Mouse (Mus musculus): Measurements from ENCODE around the gene Vgll2. TPM values are rescaled to one million over a fixed set of nuclear protein-coding genes. Genes with fewer than 3 reads are reported as not detected.

The Vgll2 gene
- polyA plus RNA-seq, 1 experiment from 2014 or later = 0.31 TPM

DNA sequence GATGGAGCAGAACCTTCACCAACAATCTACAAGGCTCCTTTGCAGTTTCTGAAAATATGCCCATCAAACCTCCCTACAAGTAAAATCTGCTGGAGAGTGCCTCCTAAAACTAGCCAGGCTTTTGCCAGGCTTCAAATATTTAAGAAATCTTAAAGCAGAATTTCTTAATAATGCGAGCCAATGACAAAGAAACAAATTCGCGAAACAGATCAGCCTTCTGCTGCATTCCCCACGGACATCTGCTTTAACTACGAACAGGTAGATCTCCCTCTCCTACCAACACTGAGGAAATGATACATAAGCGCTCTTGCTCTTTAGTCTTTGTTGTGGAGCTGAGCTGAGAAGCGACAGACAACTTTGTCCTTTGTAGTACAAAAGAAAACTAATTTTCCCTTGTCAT is 3.5 kb downstream of the Vgll2 start:
- 9% methylated on average over 7 of the region's 7 CpGs for WGBS (ENCODE audit: insufficient replicate concordance)
- no peaks in the 10 kb centered on the region for H3K9me3 ChIP-seq (replicated peaks)
- no peaks in the 10 kb centered on the region for H3K36me3 ChIP-seq
- H3K27ac ChIP-seq = no peak overlapping the region
- H3K4me2 ChIP-seq = no peak overlapping the region
- H3K4me3 ChIP-seq = no peak overlapping the region
- 0 out of 2 replicates have a peak, but pooled peaks cover 5% of the 10 kb centered on the region for H3K4me1 ChIP-seq
- H3K27me3 ChIP-seq (replicated peaks) = peaks cover 96% of the 10 kb centered on the region
- ATAC-seq = no peak
- H3K9ac ChIP-seq = no peak overlapping the region

- Histone ChIP-seq H3K9me3 (replicated peaks) (no peaks in the 10 kb centered on the region), H3K9ac (no peak overlapping the region), H3K36me3 (no peaks in the 10 kb centered on the region), H3K27ac (no peak overlapping the region), H3K4me1 (no peaks in the 10 kb centered on the region), H3K27me3 (replicated peaks) (peaks cover 90% of the 10 kb centered on the region), H3K4me2 (peak overlapping the region; percentile 52), H3K4me3 (peak overlapping the region; percentile 7; the same call in 1 of the 2 replicates)
- ATAC-seq = 0 out of 2 replicates have a peak, but pooled peaks have one; percentile 18
- WGBS (ENCODE audit: insufficient replicate concordance) = 3% methylated on average over 65 of the region's 68 CpGs
Measured at GRCm38 (mm10) chr10:52027161-52028035, 5.1 kb downstream of the Vgll2 start.

DNA sequence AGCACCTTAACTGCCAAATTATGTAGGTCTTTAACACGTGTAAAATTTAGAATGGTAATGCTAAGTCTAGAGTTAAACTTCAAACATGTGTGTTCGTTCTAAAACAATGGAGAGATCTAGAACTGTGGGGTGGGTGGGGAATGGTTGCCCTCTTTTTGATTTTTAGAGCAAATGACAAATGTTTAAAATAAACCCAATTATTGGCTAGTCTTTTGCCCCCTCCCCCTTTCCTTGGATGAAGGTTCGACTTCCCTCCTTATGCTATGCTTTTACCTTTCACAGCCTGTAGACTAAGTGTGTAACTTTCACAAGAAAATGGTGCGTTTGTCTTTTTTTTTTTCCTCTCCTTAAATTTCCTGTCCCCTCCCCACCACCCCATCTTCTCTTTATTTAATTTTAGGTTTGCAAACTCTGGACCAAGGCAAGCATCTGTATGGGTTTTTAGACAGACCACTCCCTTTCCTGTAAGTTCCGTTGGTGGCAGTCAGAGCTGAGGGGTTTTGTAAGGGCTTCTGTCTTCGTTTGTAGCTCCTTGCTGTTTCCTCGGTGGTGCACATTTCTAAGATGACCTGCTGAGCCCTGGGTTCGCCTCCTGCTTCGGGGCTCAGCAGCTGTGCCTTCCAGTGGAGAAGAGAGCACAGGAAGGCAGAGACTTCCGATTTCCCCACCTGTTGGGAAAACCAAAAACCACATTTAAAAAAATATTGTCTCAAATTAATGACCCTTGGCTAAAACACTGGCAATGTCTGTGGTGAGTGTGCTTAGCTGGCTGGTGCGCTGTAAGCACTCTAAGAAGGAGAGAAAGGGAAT is 6.5 kb downstream of the Vgll2 start:
- Histone ChIP-seq H3K4me2 (no peak overlapping the region), H3K4me3 (no peak overlapping the region), H3K4me1 (no peaks in the 10 kb centered on the region), H3K9ac (no peak overlapping the region), H3K9me3 (replicated peaks) (no peaks in the 10 kb centered on the region), H3K27ac (no peak overlapping the region), H3K36me3 (no peaks in the 10 kb centered on the region), H3K27me3 (replicated peaks) (peaks cover 77% of the 10 kb centered on the region)
- 4% methylated on average over 11 of the region's 11 CpGs for WGBS (ENCODE audit: insufficient replicate concordance)
- ATAC-seq = no peak

DNA sequence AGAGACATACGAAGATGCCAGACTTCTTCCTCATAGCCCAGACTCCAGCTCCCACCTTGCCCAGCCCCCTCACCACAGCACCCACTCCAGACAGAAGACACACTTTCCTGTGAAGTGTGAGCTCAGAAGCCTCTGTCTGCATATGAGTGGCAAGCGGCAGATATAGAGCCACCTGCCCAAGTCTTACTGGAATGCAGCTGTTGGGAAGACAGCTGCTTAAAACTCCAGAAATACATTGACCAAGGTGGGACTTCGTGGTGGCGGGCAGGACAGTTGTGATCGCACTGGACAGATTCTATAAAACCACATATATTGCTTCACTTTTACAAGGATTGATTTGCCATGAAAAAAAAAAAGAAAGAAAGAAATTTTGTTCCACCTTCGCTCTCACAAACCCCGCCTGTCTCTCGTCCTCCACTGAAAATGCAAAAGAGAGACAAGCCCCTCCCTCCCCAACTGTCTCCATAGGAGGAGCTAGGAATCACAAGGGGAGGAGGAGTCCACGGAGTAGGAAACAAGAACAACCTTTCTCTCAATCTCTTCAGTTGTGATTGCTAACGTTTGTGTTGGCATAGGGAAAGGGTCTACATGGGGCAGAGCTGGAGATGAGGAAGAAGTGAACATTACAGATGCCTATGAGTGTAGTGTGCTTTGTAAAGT is 7.2 kb downstream of the Vgll2 start:
- peaks cover 69% of the 10 kb centered on the region for H3K27me3 ChIP-seq (replicated peaks)
- no peak for ATAC-seq
- no peaks in the 10 kb centered on the region for H3K36me3 ChIP-seq
- H3K4me2 ChIP-seq = no peak overlapping the region
- no peaks in the 10 kb centered on the region for H3K4me1 ChIP-seq
- no peaks in the 10 kb centered on the region for H3K9me3 ChIP-seq (replicated peaks)
- no peak overlapping the region for H3K4me3 ChIP-seq
- no peak overlapping the region for H3K9ac ChIP-seq
- WGBS (ENCODE audit: insufficient replicate concordance) = 2% methylated on average over 10 of the region's 10 CpGs
- no peak overlapping the region for H3K27ac ChIP-seq

DNA sequence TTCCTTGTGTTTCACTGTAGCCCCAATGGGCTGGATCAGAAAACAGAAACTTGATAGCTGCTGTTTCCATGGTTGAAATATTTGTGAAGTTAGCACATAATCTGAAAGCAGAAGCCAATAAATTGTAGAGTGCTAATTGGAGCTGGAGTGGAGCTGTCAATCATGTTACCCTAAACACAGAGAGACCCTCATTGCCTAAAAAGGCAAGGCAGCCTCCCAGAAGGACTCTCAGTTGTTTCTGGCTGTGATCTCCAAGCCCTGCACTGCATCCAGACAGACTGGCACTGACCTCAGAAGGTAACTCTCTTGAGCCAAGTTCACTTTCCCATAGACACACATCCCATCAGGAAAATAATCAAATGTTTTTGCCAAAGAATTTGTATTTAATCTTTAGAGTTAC is 11.4 kb downstream of the Vgll2 start:
- H3K27me3 ChIP-seq (replicated peaks) = peaks cover 28% of the 10 kb centered on the region
- H3K9ac ChIP-seq = no peak overlapping the region
- H3K4me2 ChIP-seq = no peak overlapping the region
- no peak for ATAC-seq
- no peak overlapping the region for H3K4me3 ChIP-seq
- H3K9me3 ChIP-seq (replicated peaks) = no peaks in the 10 kb centered on the region
- no peaks in the 10 kb centered on the region for H3K36me3 ChIP-seq
- no peak overlapping the region for H3K27ac ChIP-seq
- no peaks in the 10 kb centered on the region for H3K4me1 ChIP-seq

DNA sequence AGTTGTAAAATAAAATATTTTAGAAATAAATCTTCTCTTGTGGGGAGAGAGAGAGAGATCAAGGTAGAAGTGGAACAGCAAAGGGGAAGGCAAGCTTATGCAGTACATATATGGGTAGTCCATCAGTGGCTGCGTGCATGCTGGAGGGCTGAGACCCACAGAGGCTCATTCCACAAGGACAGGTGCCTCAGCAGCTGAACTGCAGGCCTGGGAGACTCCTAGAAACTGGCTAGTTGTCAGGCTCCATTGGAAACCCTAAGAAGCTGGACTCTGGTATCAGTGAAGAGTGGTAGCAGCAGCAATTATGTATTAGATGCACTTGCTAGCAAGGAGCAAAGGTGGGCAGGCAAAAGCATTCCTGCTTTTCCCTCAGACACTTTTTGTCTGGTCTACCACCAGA is 17.1 kb downstream of the Vgll2 start:
- Histone ChIP-seq H3K9ac (no peak overlapping the region), H3K27me3 (replicated peaks) (no peaks in the 10 kb centered on the region), H3K9me3 (replicated peaks) (no peaks in the 10 kb centered on the region), H3K27ac (no peak overlapping the region), H3K4me2 (no peak overlapping the region), H3K4me3 (no peak overlapping the region), H3K36me3 (no peaks in the 10 kb centered on the region), H3K4me1 (no peaks in the 10 kb centered on the region)
- WGBS (ENCODE audit: insufficient replicate concordance) = 42% methylated on average over 1 of the region's 1 CpGs
- no peak for ATAC-seq

DNA sequence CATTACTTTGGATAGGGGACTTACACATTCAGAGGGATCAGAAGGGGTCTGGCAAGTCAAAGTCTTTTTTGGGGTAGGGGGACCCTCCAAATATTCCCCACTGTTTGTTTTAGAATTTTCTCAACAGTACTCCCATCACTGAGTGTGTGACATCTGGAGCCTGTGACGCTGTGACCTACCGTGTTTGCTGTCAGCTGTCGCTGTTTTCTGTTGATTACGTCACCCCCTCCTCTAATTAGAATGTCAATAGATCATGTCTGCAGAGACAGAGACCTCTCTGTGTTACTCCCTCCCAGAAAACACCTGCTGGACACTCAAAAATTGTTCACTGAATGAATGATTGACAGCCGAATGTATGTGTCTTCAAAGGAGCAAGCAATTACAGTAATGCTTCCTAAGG is 20.8 kb downstream of the Vgll2 start:
- WGBS (ENCODE audit: insufficient replicate concordance) = 66% methylated on average over 5 of the region's 5 CpGs
- H3K9me3 ChIP-seq (replicated peaks) = no peaks in the 10 kb centered on the region
- no peaks in the 10 kb centered on the region for H3K4me1 ChIP-seq
- H3K9ac ChIP-seq = no peak overlapping the region
- ATAC-seq = no peak
- H3K27ac ChIP-seq = no peak overlapping the region
- no peak overlapping the region for H3K4me3 ChIP-seq
- no peaks in the 10 kb centered on the region for H3K27me3 ChIP-seq (replicated peaks)
- H3K36me3 ChIP-seq = no peaks in the 10 kb centered on the region
- no peak overlapping the region for H3K4me2 ChIP-seq

DNA sequence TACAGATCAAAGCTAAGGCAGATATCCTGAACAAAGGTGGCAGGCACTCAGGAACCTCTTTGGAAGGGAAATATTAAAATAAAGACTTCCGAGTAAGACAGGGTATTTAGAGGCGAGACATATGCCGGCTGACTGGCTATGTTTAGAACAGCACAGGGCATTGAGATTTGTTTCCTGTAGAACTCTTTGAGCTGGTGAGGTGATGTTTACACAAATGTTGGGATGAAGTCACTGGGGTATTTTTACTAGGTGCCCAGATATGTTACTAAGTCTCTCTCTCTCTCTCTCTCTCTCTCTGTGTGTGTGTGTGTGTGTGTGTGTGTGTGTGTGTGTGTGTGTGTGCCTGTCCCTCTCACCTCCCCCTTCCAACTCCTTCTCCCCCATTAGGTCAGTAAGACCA is 26.0 kb downstream of the Vgll2 start:
- H3K4me3 ChIP-seq = no peak overlapping the region
- H3K9me3 ChIP-seq (replicated peaks) = no peaks in the 10 kb centered on the region
- ATAC-seq = no peak
- H3K4me2 ChIP-seq = no peak overlapping the region
- H3K36me3 ChIP-seq = no peaks in the 10 kb centered on the region
- no peaks in the 10 kb centered on the region for H3K4me1 ChIP-seq
- H3K9ac ChIP-seq = no peak overlapping the region
- no peaks in the 10 kb centered on the region for H3K27me3 ChIP-seq (replicated peaks)
- no peak overlapping the region for H3K27ac ChIP-seq
- WGBS (ENCODE audit: insufficient replicate concordance) = 53% methylated on average over 3 of the region's 3 CpGs

- no peak overlapping the region for H3K4me2 ChIP-seq
- H3K9me3 ChIP-seq (replicated peaks) = no peaks in the 10 kb centered on the region
- H3K36me3 ChIP-seq = no peaks in the 10 kb centered on the region
- no peak for ATAC-seq
- H3K4me3 ChIP-seq = no peak overlapping the region
- H3K27ac ChIP-seq = no peak overlapping the region
- no peaks in the 10 kb centered on the region for H3K27me3 ChIP-seq (replicated peaks)
- no peaks in the 10 kb centered on the region for H3K4me1 ChIP-seq
- no peak overlapping the region for H3K9ac ChIP-seq
Measured at GRCm38 (mm10) chr10:52072482-52072881, 50.2 kb downstream of the Vgll2 start.

Small RNA genes lying within 50 kb of the gene (microRNA-seq; reads per million reads assigned to microRNA genes)
- not detected for gene Gm24084

Other genes starting within 250 kb of the Vgll2 start
- gene Ros1, start 172.7 kb downstream of the Vgll2 start, polyA plus RNA-seq (2016; fragmentation: Nextera tagmentation; extraction: Ambion mirVana) = 0.07 and 0.08 TPM in 2 replicates
- gene Dcbld1, start 211.1 kb downstream of the Vgll2 start, polyA plus RNA-seq (2016; fragmentation: Nextera tagmentation; extraction: Ambion mirVana) = 7.5 and 8.7 TPM in 2 replicates

Data from liver, embryonic 12.5 days (tissue).